Mouse (Mus musculus): ENCODE data around the gene Glt28d2.

DNA sequence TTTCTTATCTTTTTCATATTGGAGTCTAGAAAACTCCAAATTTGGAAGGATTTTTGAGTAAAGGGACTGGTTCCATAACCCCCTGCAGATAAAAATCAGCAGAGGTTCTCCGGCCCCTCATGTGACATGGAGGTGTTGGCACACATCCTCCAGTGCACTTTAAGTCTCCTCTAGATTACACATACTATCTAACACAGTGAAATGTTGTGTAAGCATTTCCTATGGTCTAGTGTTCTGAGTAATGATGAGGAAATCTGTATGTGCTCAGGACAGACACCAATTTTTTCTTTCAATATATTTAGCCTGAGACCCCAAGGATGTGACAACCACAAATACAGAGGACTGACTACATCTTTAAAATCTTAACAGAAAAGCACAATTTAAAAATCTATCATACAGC, 37.2 kb downstream of the Glt28d2 start:
- TF ChIP-seq CTCF (IDR thresholded peaks at IDR 0.05) (no peak), EP300 (IDR thresholded peaks at IDR 0.05) (no peak)

All from lung, postnatal 0 days (tissue).